Mouse (Mus musculus): ENCODE data around the gene Aldh16a1.

- TF ChIP-seq CTCF (IDR thresholded peaks at IDR 0.05; ENCODE audit: low read depth): no peak
- TF ChIP-seq EP300 (IDR thresholded peaks at IDR 0.05; ENCODE audit: low read depth): no peak
Measured at GRCm38 (mm10) chr7:45153586-45153985, 798 bp downstream of the Aldh16a1 start.

Data from heart, postnatal 0 days (tissue).